Mouse (Mus musculus): ENCODE measurements around the gene Crebzf. TPM values are rescaled to one million over a fixed set of nuclear protein-coding genes. Genes with fewer than 3 reads are reported as not detected.

Gene Crebzf
- polyA plus RNA-seq, 1 experiment from 2014 or later, result 38.1 TPM

Other genes starting within 250 kb of the Crebzf start
- not detected in 2 replicates for gene Ccdc83, start 177.0 kb upstream of the Crebzf start, polyA plus RNA-seq (2015; fragmentation: Nextera tagmentation; extraction: Ambion mirVana)
- 0.97 and 1.2 TPM in 2 replicates for gene Sytl2, start 140.5 kb upstream of the Crebzf start, polyA plus RNA-seq (2015; fragmentation: Nextera tagmentation; extraction: Ambion mirVana)
- 1.3 and 1.5 TPM in 2 replicates for gene Ccdc89, start 16.2 kb upstream of the Crebzf start, polyA plus RNA-seq (2015; fragmentation: Nextera tagmentation; extraction: Ambion mirVana)
- 108 and 112 TPM in 2 replicates for gene Tmem126a, start 14.5 kb downstream of the Crebzf start, polyA plus RNA-seq (2015; fragmentation: Nextera tagmentation; extraction: Ambion mirVana)
- 33.1 and 34.9 TPM in 2 replicates for gene Tmem126b, start 33.3 kb downstream of the Crebzf start, polyA plus RNA-seq (2015; fragmentation: Nextera tagmentation; extraction: Ambion mirVana)
- 20.9 and 24.5 TPM in 2 replicates for gene Dlg2, start 33.9 kb downstream of the Crebzf start, polyA plus RNA-seq (2015; fragmentation: Nextera tagmentation; extraction: Ambion mirVana)